13 mouse cellular contexts compared by ENCODE assay signal in the genomic region with DNA sequence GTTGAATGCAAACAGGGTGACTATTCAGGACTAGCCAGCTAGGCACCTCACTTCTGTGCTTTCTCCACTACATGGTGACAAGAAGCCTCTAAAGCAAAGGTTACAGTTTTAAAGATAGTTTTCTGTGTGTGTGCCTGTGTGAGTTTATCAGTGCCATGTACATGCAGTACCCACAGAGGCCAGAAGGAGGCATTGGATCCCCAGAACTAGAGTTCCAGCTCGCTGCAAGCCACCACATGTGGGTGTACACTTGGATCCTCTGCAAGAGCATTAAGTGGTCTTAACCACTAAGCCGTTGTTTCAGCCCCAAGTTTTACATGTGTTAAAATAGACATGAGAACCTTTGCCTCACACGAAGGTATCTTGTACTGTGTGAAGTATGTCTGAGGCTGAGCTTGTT.
DNase-seq lines count a peak whose midpoint lies in the region; ATAC-seq lines count a peak whose summit lies in the region.
"Had no signal": no experiment of that assay in that cellular context is flagged by ENCODE, and none has a peak within 500 bp of the region (broad histone marks: within the 10 kb centered on the region; RNA-seq: fewer than 3 reads in every experiment).

No protein-coding gene starts in this region.

- ATAC-seq in kidney, embryonic 15.5 days (replicated peaks; ENCODE audit: low FRiP score) = no peak
- ATAC-seq in lung, embryonic 16.5 days (ENCODE audit: low read depth) = no peak

- no peak overlapping the region for H3K4me3 ChIP-seq in kidney, embryonic 15.5 days (replicated peaks)
- no peak overlapping the region for H3K4me3 ChIP-seq in lung, embryonic 16.5 days (ENCODE audit: low read length)
- H3K4me3 ChIP-seq: erythroblast, embryonic 14.5 days; neural tube, embryonic 12.5 days had no signal

- DNase-seq in kidney, adult 18-20 months = peak; percentile 14
- DNase-seq in lung, postnatal 10 days = no peak
- DNase-seq in NIH3T3 (ENCODE audit: low read depth) = peak; percentile 26
- peak; percentile 29 for DNase-seq in forelimb bud, embryonic 11.5 days (ENCODE audit: low read depth, low spot score)
- no peak for DNase-seq in urinary bladder, postnatal 14 days (ENCODE audit: low spot score)
- DNase-seq: adrenal gland, adult 8-10 months; cerebellum, adult 8-10 months; heart, postnatal 14 days; thymus, adult 18-20 months had no signal

- no peaks in the 10 kb centered on the region for H3K4me1 ChIP-seq in kidney, embryonic 15.5 days
- H3K4me1 ChIP-seq in lung, embryonic 16.5 days (replicated peaks; ENCODE audit: control insufficient read depth, insufficient read depth, low read length) = peaks cover 4% of the 10 kb centered on the region; the same call in 1 of the 2 replicates

- H3K27ac ChIP-seq in kidney, embryonic 15.5 days = no peak overlapping the region
- 0 out of 2 replicates have a peak overlapping the region, but pooled peaks have one; percentile 8 for H3K27ac ChIP-seq in lung, embryonic 16.5 days (ENCODE audit: low read length)
- H3K27ac ChIP-seq: neural tube, embryonic 12.5 days had no signal

- H3K9me3 ChIP-seq in kidney, embryonic 15.5 days (replicated peaks) = no peaks in the 10 kb centered on the region
- 0 out of 2 replicates have a peak, but pooled peaks cover 3% of the 10 kb centered on the region for H3K9me3 ChIP-seq in lung, embryonic 16.5 days (ENCODE audit: control insufficient read depth, low read length)
- H3K9me3 ChIP-seq: neural tube, embryonic 12.5 days had no signal

- H3K4me2 ChIP-seq in kidney, embryonic 15.5 days = no peak overlapping the region
- no peak overlapping the region for H3K4me2 ChIP-seq in lung, embryonic 16.5 days (ENCODE audit: low read depth, low read length)
- H3K4me2 ChIP-seq: neural tube, embryonic 12.5 days had no signal

- H3K9ac ChIP-seq in kidney, embryonic 15.5 days = no peak overlapping the region
- no peak overlapping the region for H3K9ac ChIP-seq in lung, embryonic 16.5 days (ENCODE audit: low read length)
- H3K9ac ChIP-seq: neural tube, embryonic 12.5 days had no signal

- peaks cover 65% of the 10 kb centered on the region for H3K36me3 ChIP-seq in kidney, embryonic 15.5 days
- peaks cover 14% of the 10 kb centered on the region for H3K36me3 ChIP-seq in lung, embryonic 16.5 days (ENCODE audit: control insufficient read depth, insufficient read depth, low read length)

- H3K27me3 ChIP-seq in kidney, embryonic 15.5 days = no peaks in the 10 kb centered on the region
- no peaks in the 10 kb centered on the region for H3K27me3 ChIP-seq in lung, embryonic 16.5 days (ENCODE audit: control insufficient read depth, insufficient read depth, low read depth, low read length)
- H3K27me3 ChIP-seq: neural tube, embryonic 12.5 days had no signal

- 94% methylated on average over 3 of the region's 3 CpGs for WGBS in kidney, embryonic 15.5 days
- 75% methylated on average over 3 of the region's 3 CpGs for WGBS in lung, embryonic 16.5 days

Comparison
In these comparisons a context has a peak if more than half of its experiments do, and no peak if none do; other contexts are left out.
1. DNase-seq: peak in kidney, adult 18-20 months (single experiment), NIH3T3 (single experiment) and forelimb bud, embryonic 11.5 days (single experiment); none in lung, postnatal 10 days (single experiment) and urinary bladder, postnatal 14 days (single experiment).